Comparison of ENCODE assay signal across 8 mouse cellular contexts in genomic region chr1:192136561-192137290, GRCm38 (mm10). TPM values are rescaled to one million over a fixed set of nuclear protein-coding genes. Genes with fewer than 3 reads are reported as not detected.
DNase-seq lines count a peak whose midpoint lies in the region; ATAC-seq lines count a peak whose summit lies in the region.

No protein-coding gene starts in this region.

- peaks cover 8% of the 10 kb centered on the region; the same call in 1 of the 2 replicates for H3K4me1 ChIP-seq in intestine, embryonic 15.5 days (replicated peaks)

- no peaks in the 10 kb centered on the region for H3K27me3 ChIP-seq in intestine, embryonic 15.5 days (replicated peaks)

- intact Hi-C loops in gastrocnemius, postnatal 36 days (cut with DNase I), result no loop called here
- intact Hi-C loops in left cerebral cortex, postnatal 25 days (cut with DNase I), result no loop called here

- peak; percentile 79 for DNase-seq in adrenal gland, adult 8-10 months
- peak; percentile 68 for DNase-seq in embryo, embryonic 11.5 days (ENCODE audit: low read depth, low spot score)
- DNase-seq in gastrocnemius, postnatal 36 days, result peak; percentile 68 to 70
- DNase-seq in left cerebral cortex, postnatal 25 days (ENCODE audit: low spot score in 2 of 2), result peak; percentile 81 to 90
- DNase-seq in mesoderm, embryonic 11.5 days (ENCODE audit: low read depth, low spot score), result peak; percentile 87
- DNase-seq in right cerebral cortex, postnatal 25 days, result peak; percentile 85
- DNase-seq in urinary bladder, postnatal 36 days (ENCODE audit: low spot score in 2 of 2), result peak; percentile 56 to 79

- peak overlapping the region; percentile 90 for H3K9ac ChIP-seq in intestine, embryonic 15.5 days

- 0 out of 2 replicates have a peak, but pooled peaks cover 3% of the 10 kb centered on the region for H3K36me3 ChIP-seq in intestine, embryonic 15.5 days

- peak overlapping the region; percentile 88 for H3K4me2 ChIP-seq in intestine, embryonic 15.5 days (replicated peaks)

- peak overlapping the region; percentile 82 for H3K4me3 ChIP-seq in intestine, embryonic 15.5 days (replicated peaks)

- peak overlapping the region; percentile 95 for H3K27ac ChIP-seq in intestine, embryonic 15.5 days

- under 1% methylated on average over 55 of the region's 55 CpGs for WGBS in intestine, embryonic 15.5 days

- peak; percentile 74 for ATAC-seq in intestine, embryonic 15.5 days

- H3K9me3 ChIP-seq in intestine, embryonic 15.5 days, result no peaks in the 10 kb centered on the region

RNA-seq across cellular contexts. Expression of gene Rcor3, which starts 1.1 kb away (rescaled TPM):
- 10 to 100 TPM; 22.5 to 35.7 (median 28.8) TPM for total RNA-seq in adrenal gland, adult 8-10 months (2022)
- total RNA-seq in gastrocnemius, postnatal 36 days (2021), result 10 to 100 TPM; 21.0 to 21.9 TPM
- 21.4 and 25.5 TPM in 2 replicates for polyA plus RNA-seq in intestine, embryonic 15.5 days (2015; fragmentation: Nextera tagmentation; extraction: Ambion mirVana)
- total RNA-seq in left cerebral cortex, postnatal 25 days (2021), result 10 to 100 TPM; 28.0 to 31.3 TPM

RNA-seq across cellular contexts. Expression of gene Traf5, which starts 44.4 kb away (rescaled TPM):
- 10 to 100 TPM in 1 of 4 experiments, 1 to 10 TPM in 3; 4.5 to 15.4 (median 7.7) TPM for total RNA-seq in adrenal gland, adult 8-10 months (2022)
- 1 to 10 TPM; 2.9 to 3.0 TPM for total RNA-seq in gastrocnemius, postnatal 36 days (2021)
- 19.6 and 21.3 TPM in 2 replicates for polyA plus RNA-seq in intestine, embryonic 15.5 days (2015; fragmentation: Nextera tagmentation; extraction: Ambion mirVana)
- 1 to 10 TPM; 5.6 to 8.7 TPM for total RNA-seq in left cerebral cortex, postnatal 25 days (2021)

RNA-seq across cellular contexts. Expression of gene Kcnh1, which starts 53.8 kb away (rescaled TPM):
- total RNA-seq in adrenal gland, adult 8-10 months (2022), result under 1 TPM; 0.06 to 0.62 (median 0.28) TPM
- total RNA-seq in gastrocnemius, postnatal 36 days (2021), result not detected
- 0.99 and 1.2 TPM in 2 replicates for polyA plus RNA-seq in intestine, embryonic 15.5 days (2015; fragmentation: Nextera tagmentation; extraction: Ambion mirVana)
- 10 to 100 TPM; 76.5 to 81.5 TPM for total RNA-seq in left cerebral cortex, postnatal 25 days (2021)

Comparison
In these comparisons a context has a peak if more than half of its experiments do, and no peak if none do; other contexts are left out.
1. Peak in every context shown above with its lines: DNase-seq, ATAC-seq, H3K4me3 ChIP-seq and H3K27ac ChIP-seq.
2. RNA of gene Kcnh1, which starts 53.8 kb away (total RNA-seq): 76.5 to 81.5 TPM in left cerebral cortex, postnatal 25 days; 0.06 to 0.62 TPM in adrenal gland, adult 8-10 months and not detected in gastrocnemius, postnatal 36 days; every median in the first group is over 10 times any median in the second.